20 mouse cellular contexts compared by ENCODE assay signal in genomic region chr7:96652844-96653243, GRCm38 (mm10).
DNase-seq lines count a peak whose midpoint lies in the region; ATAC-seq and TF ChIP-seq lines count a peak whose summit lies in the region.
"Had no signal": no experiment of that assay in that cellular context is flagged by ENCODE, and none has a peak within 500 bp of the region (broad histone marks: within the 10 kb centered on the region; RNA-seq: fewer than 3 reads in every experiment).

No protein-coding gene starts in this region.

- no peak overlapping the region for H3K4me2 ChIP-seq in forebrain, embryonic 12.5 days
- H3K4me2 ChIP-seq in forebrain, embryonic 11.5 days (ENCODE audit: low read depth, low read length, severe bottlenecking): no peak overlapping the region
- H3K4me2 ChIP-seq in forebrain, embryonic 14.5 days (ENCODE audit: low read length): no peak overlapping the region
- H3K4me2 ChIP-seq: liver, embryonic 11.5 days; lung, embryonic 14.5 days had no signal

- DNase-seq in forebrain, embryonic 11.5 days (ENCODE audit: low spot score): no peak
- DNase-seq in left cerebral cortex, adult 2 months (ENCODE audit: extremely low spot score in 1 of 2, low spot score in 2 of 2): no peak
- DNase-seq in left cerebral cortex, postnatal 4 days: no peak
- DNase-seq in forebrain, embryonic 14.5 days (ENCODE audit: low spot score): no peak
- DNase-seq in mesoderm, embryonic 11.5 days (ENCODE audit: low read depth, low spot score): peak; percentile 61
- DNase-seq in right cerebral cortex, postnatal 4 days: no peak
- DNase-seq in kidney, adult 8-10 months: no peak
- DNase-seq: adrenal gland, postnatal 10 days; cerebellum, adult 11 months; cerebellum, postnatal 25 days; gastrocnemius, postnatal 36 days; kidney, adult 11 months; kidney, postnatal 25 days; lung, embryonic 14.5 days; lung, postnatal 4 days; midbrain, embryonic 14.5 days; right cerebral cortex, postnatal 14 days had no signal

- H3K27me3 ChIP-seq in forebrain, embryonic 12.5 days: peaks cover 70% of the 10 kb centered on the region
- H3K27me3 ChIP-seq in forebrain, embryonic 11.5 days (ENCODE audit: control insufficient read depth, insufficient read depth, low read length): peaks cover 7% of the 10 kb centered on the region
- no peaks in the 10 kb centered on the region for H3K27me3 ChIP-seq in forebrain, embryonic 14.5 days (replicated peaks; ENCODE audit: control insufficient read depth, insufficient read depth, low read length)
- H3K27me3 ChIP-seq: CH12.LX had no signal

- TF ChIP-seq CTCF in left cerebral cortex, adult 2 months (IDR thresholded peaks at IDR 0.05): no peak

- no peaks in the 10 kb centered on the region for H3K9me3 ChIP-seq in forebrain, embryonic 12.5 days
- no peaks in the 10 kb centered on the region for H3K9me3 ChIP-seq in forebrain, embryonic 11.5 days (ENCODE audit: control insufficient read depth, low read length)
- H3K9me3 ChIP-seq in forebrain, embryonic 14.5 days (replicated peaks; ENCODE audit: control insufficient read depth, low read length): no peaks in the 10 kb centered on the region

- H3K27ac ChIP-seq in forebrain, embryonic 12.5 days: peak overlapping the region; percentile 72
- H3K27ac ChIP-seq in forebrain, embryonic 11.5 days (ENCODE audit: low read depth, low read length): no peak overlapping the region
- H3K27ac ChIP-seq in left cerebral cortex, adult 2 months: peak overlapping the region; percentile 61
- peak overlapping the region; percentile 72 for H3K27ac ChIP-seq in forebrain, embryonic 14.5 days (ENCODE audit: low read depth, low read length)

- no peaks in the 10 kb centered on the region for H3K36me3 ChIP-seq in forebrain, embryonic 12.5 days (replicated peaks)
- H3K36me3 ChIP-seq in forebrain, embryonic 11.5 days (ENCODE audit: control insufficient read depth, insufficient read depth, low read length): no peaks in the 10 kb centered on the region
- H3K36me3 ChIP-seq in forebrain, embryonic 14.5 days (ENCODE audit: control insufficient read depth, insufficient read depth, low read length): no peaks in the 10 kb centered on the region

- 33% methylated on average over 3 of the region's 3 CpGs for WGBS in forebrain, embryonic 12.5 days
- 27% methylated on average over 3 of the region's 3 CpGs for WGBS in forebrain, embryonic 11.5 days
- 47% methylated on average over 3 of the region's 3 CpGs for WGBS in forebrain, embryonic 14.5 days

- H3K4me3 ChIP-seq in forebrain, embryonic 12.5 days (replicated peaks): no peak overlapping the region
- no peak overlapping the region for H3K4me3 ChIP-seq in forebrain, embryonic 11.5 days (ENCODE audit: low read depth, low read length)
- no peak overlapping the region for H3K4me3 ChIP-seq in left cerebral cortex, adult 2 months
- H3K4me3 ChIP-seq in forebrain, embryonic 14.5 days (ENCODE audit: low read depth, low read length): no peak overlapping the region

- no peak overlapping the region for H3K9ac ChIP-seq in forebrain, embryonic 12.5 days
- no peak overlapping the region for H3K9ac ChIP-seq in forebrain, embryonic 11.5 days (ENCODE audit: low read length)
- 0 out of 2 replicates have a peak overlapping the region, but pooled peaks have one; percentile 2 for H3K9ac ChIP-seq in forebrain, embryonic 14.5 days (ENCODE audit: low read length)
- H3K9ac ChIP-seq: lung, embryonic 14.5 days had no signal

- no peak for ATAC-seq in forebrain, embryonic 12.5 days (ENCODE audit: low FRiP score)
- ATAC-seq in forebrain, embryonic 11.5 days (replicated peaks; ENCODE audit: low FRiP score): no peak
- no peak for ATAC-seq in forebrain, embryonic 14.5 days

- H3K4me1 ChIP-seq in forebrain, embryonic 12.5 days: peaks cover 73% of the 10 kb centered on the region
- peaks cover 40% of the 10 kb centered on the region for H3K4me1 ChIP-seq in forebrain, embryonic 11.5 days (replicated peaks; ENCODE audit: control insufficient read depth, insufficient read depth, low read length)
- peaks cover 43% of the 10 kb centered on the region for H3K4me1 ChIP-seq in forebrain, embryonic 14.5 days (ENCODE audit: control insufficient read depth, insufficient read depth, low read length)

- intact Hi-C loops in left cerebral cortex, adult 2 months (cut with DNase I): loop anchor here (2.0 kb wide), 1 partner anchor 442 kb away; no protein-coding TSS in a partner anchor
- intact Hi-C loops in left cerebral cortex, postnatal 4 days (cut with DNase I): no loop called here
